Mouse (Mus musculus) kidney, embryonic 16.5 days (tissue): ENCODE results near the gene Trim30d. TPM values are rescaled to one million over a fixed set of nuclear protein-coding genes. Genes with fewer than 3 reads are reported as not detected.

Experiments
- polyA plus RNA-seq: library from polyadenylated mRNA; unstranded; fragments of >200 nt; fragmentation: Nextera tagmentation; extraction: Ambion mirVana; gene quantifications from 2 replicates; pipeline ENCODE4 v1.2.1, GENCODE M21; 2015

Gene Trim30d
- polyA plus RNA-seq, 1 experiment from 2014 or later = 0.42 TPM

Other genes with a start within 250 kb of the Trim30d start
- 0.22 and 0.37 TPM in 2 replicates for gene Trim5, start 219.8 kb downstream of the Trim30d start, polyA plus RNA-seq
- 6.1 TPM in 2 replicates for gene Trim12a, start 192.4 kb downstream of the Trim30d start, polyA plus RNA-seq
- gene Trim34b, start 178.4 kb downstream of the Trim30d start, polyA plus RNA-seq = 0.27 TPM in 1 of 2 replicates, not detected in the other
- 2.8 and 3.0 TPM in 2 replicates for gene Trim12c, start 154.5 kb downstream of the Trim30d start, polyA plus RNA-seq
- 0.09 and 0.12 TPM in 2 replicates for gene Trim30b, start 138.0 kb downstream of the Trim30d start, polyA plus RNA-seq
- gene Trim30c, start 107.0 kb downstream of the Trim30d start, polyA plus RNA-seq = 0.13 and 0.21 TPM in 2 replicates
- gene Trim30a, start 42.7 kb downstream of the Trim30d start, polyA plus RNA-seq = 1.2 and 1.5 TPM in 2 replicates
- not detected in 2 replicates for gene Olfr651, start 42.3 kb upstream of the Trim30d start, polyA plus RNA-seq
- not detected in 2 replicates for gene Olfr652, start 53.1 kb upstream of the Trim30d start, polyA plus RNA-seq
- not detected in 2 replicates for gene Olfr653, start 69.5 kb upstream of the Trim30d start, polyA plus RNA-seq
- not detected in 2 replicates for gene Olfr654, start 79.2 kb upstream of the Trim30d start, polyA plus RNA-seq
- gene Olfr655, start 93.9 kb upstream of the Trim30d start, polyA plus RNA-seq = not detected in 2 replicates
- gene Olfr656, start 106.1 kb upstream of the Trim30d start, polyA plus RNA-seq = not detected in 2 replicates
- gene Olfr657, start 116.9 kb upstream of the Trim30d start, polyA plus RNA-seq = not detected in 2 replicates
- not detected in 2 replicates for gene Olfr658, start 139.5 kb upstream of the Trim30d start, polyA plus RNA-seq
- not detected in 2 replicates for gene Olfr659, start 158.9 kb upstream of the Trim30d start, polyA plus RNA-seq
- gene Olfr661, start 178.7 kb upstream of the Trim30d start, polyA plus RNA-seq = not detected in 2 replicates